Mouse (Mus musculus): ENCODE results near the gene Klhl29.

- TF ChIP-seq CTCF (IDR thresholded peaks at IDR 0.05): no peak
- no peak for TF ChIP-seq POLR2A (IDR thresholded peaks at IDR 0.05; ENCODE audit: insufficient read depth, low read depth, low read length)
These were observed 218.3 kb downstream of the Klhl29 start for GRCm38 (mm10) chr12:5157021-5157681.
